ENCODE assay signal across 15 mouse cellular contexts in the genomic region with DNA sequence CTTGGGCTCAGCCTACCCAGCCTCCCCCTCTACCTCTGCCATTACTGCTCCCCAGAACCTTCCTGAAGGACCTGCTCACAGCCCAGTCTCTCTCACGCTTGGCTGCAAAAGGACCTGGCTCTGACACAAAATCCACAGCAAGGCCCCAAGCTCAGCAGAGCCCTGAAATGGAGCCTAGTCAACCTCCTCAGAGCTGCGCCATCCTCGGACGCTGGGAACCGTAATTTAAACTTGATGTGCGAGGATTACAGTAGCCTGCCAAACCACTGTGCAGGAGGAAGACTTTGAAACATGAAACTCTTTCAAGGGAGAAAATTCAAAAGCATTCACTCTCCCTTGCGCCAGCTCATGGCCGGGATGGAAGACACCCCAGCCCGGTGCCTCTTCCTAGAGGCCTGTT. TPM values are rescaled to one million over a fixed set of nuclear protein-coding genes. Genes with fewer than 3 reads are reported as not detected.
DNase-seq lines count a peak whose midpoint lies in the region; TF ChIP-seq lines count a peak whose summit lies in the region.
"Had no signal": no experiment of that assay in that cellular context is flagged by ENCODE, and none has a peak within 500 bp of the region (broad histone marks: within the 10 kb centered on the region; RNA-seq: fewer than 3 reads in every experiment).

No protein-coding gene starts in this region.

- DNase-seq in heart, embryonic 10.5 days (ENCODE audit: low spot score) = no peak
- no peak for DNase-seq in heart, adult 11 months
- DNase-seq in left cerebral cortex, postnatal 4 days = peak; percentile 38
- DNase-seq in left cerebral cortex, postnatal 25 days (ENCODE audit: low spot score in 2 of 2) = no peak
- DNase-seq in gastrocnemius, adult 2 months = peak; percentile 75
- no peak for DNase-seq in left cerebral cortex, postnatal 10 days (ENCODE audit: extremely low spot score in 1 of 2, low spot score in 2 of 2)
- DNase-seq in ovary, postnatal 10 days (ENCODE audit: low spot score) = no peak
- DNase-seq: adrenal gland, postnatal 14 days; heart, postnatal 4 days; right cerebral cortex, adult 18-20 months had no signal

- no peak overlapping the region for H3K4me3 ChIP-seq in heart, embryonic 10.5 days
- H3K4me3 ChIP-seq in gastrocnemius, adult 2 months = no peak overlapping the region; the same call in 1 of the 2 replicates
- H3K4me3 ChIP-seq in small intestine, adult 2 months (ENCODE audit: low read depth, low read length) = no peak overlapping the region
- H3K4me3 ChIP-seq: erythroblast, embryonic 14.5 days; layer of hippocampus, adult 2 months; liver, embryonic 12.5 days; neural tube, embryonic 12.5 days had no signal

- H3K9me3 ChIP-seq in heart, embryonic 10.5 days = no peaks in the 10 kb centered on the region
- H3K9me3 ChIP-seq: liver, embryonic 12.5 days; neural tube, embryonic 12.5 days had no signal

- 0 out of 2 replicates have a peak overlapping the region, but pooled peaks have one; percentile 32 for H3K27ac ChIP-seq in heart, embryonic 10.5 days
- H3K27ac ChIP-seq in gastrocnemius, adult 2 months = peak overlapping the region; percentile 57
- peak overlapping the region; percentile 49 for H3K27ac ChIP-seq in small intestine, adult 2 months (ENCODE audit: insufficient read depth, low read depth, low read length)
- H3K27ac ChIP-seq: layer of hippocampus, adult 2 months; liver, embryonic 12.5 days; neural tube, embryonic 12.5 days had no signal

- intact Hi-C loops in left cerebral cortex, postnatal 4 days (cut with DNase I) = loop anchor here (5.0 kb wide), 1 partner anchor 294 kb away; no protein-coding TSS in a partner anchor
- intact Hi-C loops in left cerebral cortex, postnatal 25 days (cut with DNase I) = no loop called here
- intact Hi-C loops in gastrocnemius, adult 2 months (cut with DNase I) = no loop called here
- intact Hi-C loops in left cerebral cortex, postnatal 10 days (cut with DNase I) = loop anchor here (5.0 kb wide), 1 partner anchor 284 kb away; the partner anchor contains the start of gene Itga9

- H3K27me3 ChIP-seq in heart, embryonic 10.5 days (ENCODE audit: insufficient read depth, poor library complexity, severe bottlenecking) = no peaks in the 10 kb centered on the region
- no peaks in the 10 kb centered on the region for H3K27me3 ChIP-seq in small intestine, adult 2 months (ENCODE audit: control insufficient read depth, insufficient read depth, low read length)
- H3K27me3 ChIP-seq: liver, embryonic 12.5 days; neural tube, embryonic 12.5 days had no signal

- no peak for TF ChIP-seq POLR2A in small intestine, adult 2 months (IDR thresholded peaks at IDR 0.05; ENCODE audit: low read depth, low read length)

- no peak for TF ChIP-seq CTCF in gastrocnemius, adult 2 months (IDR thresholded peaks at IDR 0.05)
- TF ChIP-seq CTCF in small intestine, adult 2 months (IDR thresholded peaks at IDR 0.05; ENCODE audit: extremely low read depth, insufficient read length, insufficient replicate concordance, low read depth, low read length) = no peak

- WGBS in heart, embryonic 10.5 days = 81% methylated on average over 9 of the region's 9 CpGs
- 83% methylated on average over 9 of the region's 9 CpGs for WGBS in small intestine, adult 2 months

- peaks cover 15% of the 10 kb centered on the region; the same call in 1 of the 2 replicates for H3K4me1 ChIP-seq in heart, embryonic 10.5 days
- no peaks in the 10 kb centered on the region; the same call in 1 of the 2 replicates for H3K4me1 ChIP-seq in small intestine, adult 2 months (ENCODE audit: control insufficient read depth, insufficient read depth, insufficient read length, low read length)

- H3K36me3 ChIP-seq in heart, embryonic 10.5 days = peaks cover 14% of the 10 kb centered on the region; the same call in 1 of the 2 replicates
- no peaks in the 10 kb centered on the region for H3K36me3 ChIP-seq in small intestine, adult 2 months (ENCODE audit: control insufficient read depth, insufficient read depth, low read length)
- H3K36me3 ChIP-seq: liver, embryonic 12.5 days; neural tube, embryonic 12.5 days had no signal

RNA-seq across cellular contexts. Expression of gene Ctdspl, which starts 34.7 kb away (rescaled TPM):
- 8.8 and 10.2 TPM in 2 replicates for polyA plus RNA-seq in heart, embryonic 10.5 days (2016; fragmentation: Nextera tagmentation; extraction: Ambion mirVana)
- total RNA-seq in left cerebral cortex, postnatal 4 days (2021) = 10 to 100 TPM; 18.3 to 19.6 TPM
- 10 to 100 TPM; 31.9 to 38.7 TPM for total RNA-seq in left cerebral cortex, postnatal 25 days (2021)
- 1 to 10 TPM; 3.5 to 5.9 TPM for total RNA-seq in gastrocnemius, adult 2 months (2021)
- polyA plus RNA-seq in small intestine, adult 2 months (2012; rRNA removed) = 8.9 and 29.3 TPM in 2 replicates
- 10 to 100 TPM; 18.6 to 25.5 TPM for total RNA-seq in left cerebral cortex, postnatal 10 days (2021)

Comparison
In these comparisons a context has a peak if more than half of its experiments do, and no peak if none do; other contexts are left out.
1. DNase-seq: peak in left cerebral cortex, postnatal 4 days (single experiment) and gastrocnemius, adult 2 months (single experiment); none in heart, embryonic 10.5 days (single experiment), heart, adult 11 months (single experiment), left cerebral cortex, postnatal 25 days (0 of 2), left cerebral cortex, postnatal 10 days (0 of 2) and ovary, postnatal 10 days (single experiment).
2. intact Hi-C loops: an anchor here in left cerebral cortex, postnatal 4 days (5.0 kb wide) and left cerebral cortex, postnatal 10 days (5.0 kb wide); none called in left cerebral cortex, postnatal 25 days and gastrocnemius, adult 2 months.
3. Peak in every context shown above with its lines, with median percentiles within 50 percentile points of each other: H3K27ac ChIP-seq.